Mouse (Mus musculus) testis, adult 2 months (tissue): ENCODE measurements around the gene Ypel2. TPM values are rescaled to one million over a fixed set of nuclear protein-coding genes. Genes with fewer than 3 reads are reported as not detected.

Experiments used
- H3K27ac ChIP-seq: fragments of 200-500 bp; 2 replicates; pipeline ENCODE4 v1.5.1; 2012; ENCODE audit warnings: low read depth, low read length; ENCODE audit not compliant: control insufficient read depth, insufficient read depth
- H3K27me3 ChIP-seq: fragments of 200-500 bp; 2 replicates; pipeline ENCODE4 v1.6.1; 2012; ENCODE audit warnings: mild to moderate bottlenecking, low read length, moderate library complexity; ENCODE audit not compliant: control insufficient read depth, insufficient read depth
- H3K36me3 ChIP-seq: fragments of 200-500 bp; 2 replicates; pipeline ENCODE4 v1.6.1; 2012; ENCODE audit warnings: mild to moderate bottlenecking, low read length; ENCODE audit not compliant: control insufficient read depth, insufficient read depth
- H3K4me1 ChIP-seq: fragments of 200-500 bp; 2 replicates; pipeline ENCODE4 v1.6.1; 2012; ENCODE audit warnings: low read length; ENCODE audit not compliant: control insufficient read depth, insufficient read depth
- H3K4me3 ChIP-seq: fragments of 200-500 bp; 2 replicates; pipeline ENCODE4 v1.5.1; 2012; ENCODE audit warnings: low read depth, mild to moderate bottlenecking, low read length, moderate library complexity, mixed read lengths; ENCODE audit not compliant: control insufficient read depth
- CTCF ChIP-seq: fragments of 200-500 bp; IDR thresholded peaks from 2 replicates; pipeline ENCODE4 v1.5.1; 2012; ENCODE audit warnings: low read depth, mild to moderate bottlenecking, inconsistent platforms, low read length, moderate library complexity; ENCODE audit not compliant: control insufficient read depth, insufficient read depth, insufficient replicate concordance
- POLR2A ChIP-seq: fragments of 200-500 bp; IDR thresholded peaks from 2 replicates; pipeline ENCODE4 v1.6.1; 2012; ENCODE audit warnings: low read depth, mild to moderate bottlenecking, inconsistent platforms, low read length, moderate library complexity; ENCODE audit not compliant: control insufficient read depth
- polyA plus RNA-seq: library from polyadenylated mRNA; depleted of rRNA; stranded (reverse); fragments of >200 nt; gene quantifications from 2 replicates; pipeline ENCODE4 v1.2.3, GENCODE M21; 2012

Ypel2 gene
- polyA plus RNA-seq, 1 experiment: 1.5 TPM

DNA sequence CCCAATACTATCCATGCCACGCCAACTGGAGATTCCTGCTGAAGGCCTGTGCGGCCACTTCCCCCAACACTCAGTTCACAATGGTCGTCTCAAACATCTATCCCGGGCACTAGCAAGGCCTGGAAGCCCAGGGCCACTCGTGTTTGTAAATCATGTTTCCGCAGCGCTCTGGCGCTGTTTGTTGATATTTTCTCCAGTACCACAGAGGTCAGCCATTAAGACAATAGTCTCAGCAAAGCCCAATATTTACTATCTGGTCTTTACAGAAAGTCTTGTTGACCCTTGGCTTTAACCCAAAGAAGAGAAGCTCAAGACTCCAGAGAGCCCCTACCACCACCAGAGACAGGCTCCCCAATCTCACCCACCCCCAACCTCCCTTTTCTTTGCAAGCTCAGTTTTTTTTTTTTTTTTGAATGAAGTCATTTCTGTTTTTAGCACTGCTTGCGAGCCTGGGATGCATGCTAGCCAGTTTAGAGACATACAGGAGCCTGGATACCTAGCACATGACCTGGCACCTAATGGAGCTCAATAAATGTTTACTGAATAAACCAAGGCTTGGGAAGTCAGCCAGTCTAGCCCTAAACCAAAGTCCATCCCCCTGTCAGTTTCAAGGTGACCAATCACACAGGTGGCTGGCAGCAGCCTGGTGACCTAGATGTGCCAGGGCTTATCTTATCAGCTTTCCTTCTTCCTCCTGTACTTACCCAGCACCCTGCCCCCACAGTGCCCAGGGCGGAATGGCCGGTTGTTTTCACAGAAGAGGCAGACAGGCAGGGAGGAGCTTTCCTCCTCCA is 31.8 kb downstream of the Ypel2 start:
- no peaks in the 10 kb centered on the region for H3K36me3 ChIP-seq
- no peaks in the 10 kb centered on the region for H3K27me3 ChIP-seq
- TF ChIP-seq POLR2A (no peak), CTCF (no peak)
- H3K4me3 ChIP-seq: no peak overlapping the region
- no peaks in the 10 kb centered on the region; the same call in 1 of the 2 replicates for H3K4me1 ChIP-seq
- H3K27ac ChIP-seq: no peak overlapping the region

DNA sequence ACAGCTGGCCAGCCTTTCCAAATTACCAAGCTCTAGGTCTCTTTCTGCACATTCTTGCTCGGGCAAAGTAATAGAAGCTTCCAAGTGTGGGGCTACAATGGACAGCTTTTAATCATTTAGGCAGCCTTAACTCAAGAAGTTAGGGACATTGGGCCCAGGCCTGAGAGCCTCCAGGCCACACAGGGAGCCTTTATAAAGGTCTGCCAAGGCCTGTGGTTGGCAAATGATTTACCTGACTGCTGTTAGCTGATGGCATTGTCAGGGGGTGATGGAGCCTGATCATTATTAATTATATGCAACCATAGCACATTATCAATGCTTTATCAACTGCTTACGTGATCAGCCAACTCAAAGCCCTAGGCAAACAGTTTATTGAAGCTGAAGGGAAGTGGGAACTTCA is 33.2 kb downstream of the Ypel2 start:
- Histone ChIP-seq H3K4me3 (no peak overlapping the region), H3K27ac (no peak overlapping the region), H3K36me3 (no peaks in the 10 kb centered on the region), H3K27me3 (no peaks in the 10 kb centered on the region), H3K4me1 (no peaks in the 10 kb centered on the region; the same call in 1 of the 2 replicates)
- TF ChIP-seq CTCF (no peak), POLR2A (no peak)

DNA sequence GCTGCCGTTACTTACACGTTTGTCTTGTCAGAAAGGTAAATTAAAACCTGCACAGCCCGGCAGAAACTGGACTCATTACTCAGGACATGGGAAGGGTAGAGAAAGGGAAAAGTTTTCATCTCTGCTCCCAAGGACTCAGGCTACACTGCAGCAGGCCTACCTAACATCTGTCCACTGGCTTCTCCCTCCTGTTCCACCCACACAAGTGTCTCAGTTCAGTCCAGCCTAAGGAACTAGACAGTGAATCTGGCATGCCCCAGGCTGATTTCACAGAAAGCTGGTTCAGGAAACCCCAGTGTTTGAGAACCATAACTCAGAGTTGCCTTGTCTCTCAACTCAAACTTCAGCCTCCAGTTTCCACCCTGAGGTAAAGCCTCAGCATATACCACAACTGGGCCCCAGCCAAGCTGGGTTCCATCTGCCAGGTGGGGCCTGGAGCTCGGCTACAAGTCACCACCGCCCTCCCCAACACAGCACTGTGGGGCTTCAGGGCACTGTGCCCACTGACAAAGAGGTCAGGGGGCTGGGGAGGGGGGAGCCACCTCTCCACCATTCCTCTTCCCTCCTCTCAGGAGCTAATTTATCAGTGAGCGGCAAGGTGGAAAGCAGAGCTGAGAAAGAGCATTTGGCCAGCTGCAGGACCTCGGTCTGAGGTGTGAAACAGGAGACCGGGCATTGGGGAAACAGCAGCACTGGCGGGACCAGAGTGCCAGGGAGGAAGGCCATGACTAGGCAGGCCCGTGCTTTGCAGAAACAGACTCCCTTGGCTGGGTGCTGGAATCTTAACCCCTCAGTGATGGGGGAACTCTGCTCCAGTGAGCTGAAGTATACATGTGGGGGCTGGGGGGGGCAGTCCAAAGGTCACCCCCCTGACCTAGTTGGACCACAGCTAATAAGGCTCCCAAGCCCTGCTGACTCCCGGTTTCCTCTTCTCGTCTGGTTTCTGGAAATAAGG is 34.5 kb downstream of the Ypel2 start:
- TF ChIP-seq CTCF: no peak
- TF ChIP-seq POLR2A: no peak
- Histone ChIP-seq H3K27ac (no peak overlapping the region), H3K4me1 (no peaks in the 10 kb centered on the region; the same call in 1 of the 2 replicates), H3K36me3 (no peaks in the 10 kb centered on the region), H3K27me3 (no peaks in the 10 kb centered on the region), H3K4me3 (no peak overlapping the region)

DNA sequence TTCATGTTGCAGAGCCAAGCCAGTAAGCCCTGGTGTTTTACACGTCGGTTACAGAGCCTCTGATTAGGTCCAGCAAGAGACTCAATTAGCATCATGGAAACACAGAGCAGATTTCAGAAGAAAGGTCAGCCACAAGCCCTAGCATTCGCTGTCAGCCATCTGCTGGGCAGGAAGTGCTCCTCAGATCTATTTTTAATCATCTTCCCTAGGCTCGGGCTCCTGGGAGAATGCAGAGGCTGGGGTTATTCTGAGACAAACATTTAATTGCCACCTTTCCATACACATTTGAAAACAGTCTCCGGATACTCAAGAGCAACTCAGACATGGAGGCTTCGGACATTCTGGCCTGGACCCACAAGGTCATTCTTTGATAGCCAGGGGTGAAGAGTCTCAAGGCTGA is 35.3 kb downstream of the Ypel2 start:
- H3K4me3 ChIP-seq: no peak overlapping the region
- no peaks in the 10 kb centered on the region for H3K27me3 ChIP-seq
- no peaks in the 10 kb centered on the region for H3K36me3 ChIP-seq
- TF ChIP-seq CTCF: no peak
- no peak for TF ChIP-seq POLR2A
- H3K4me1 ChIP-seq: no peaks in the 10 kb centered on the region; the same call in 1 of the 2 replicates
- H3K27ac ChIP-seq: no peak overlapping the region

DNA sequence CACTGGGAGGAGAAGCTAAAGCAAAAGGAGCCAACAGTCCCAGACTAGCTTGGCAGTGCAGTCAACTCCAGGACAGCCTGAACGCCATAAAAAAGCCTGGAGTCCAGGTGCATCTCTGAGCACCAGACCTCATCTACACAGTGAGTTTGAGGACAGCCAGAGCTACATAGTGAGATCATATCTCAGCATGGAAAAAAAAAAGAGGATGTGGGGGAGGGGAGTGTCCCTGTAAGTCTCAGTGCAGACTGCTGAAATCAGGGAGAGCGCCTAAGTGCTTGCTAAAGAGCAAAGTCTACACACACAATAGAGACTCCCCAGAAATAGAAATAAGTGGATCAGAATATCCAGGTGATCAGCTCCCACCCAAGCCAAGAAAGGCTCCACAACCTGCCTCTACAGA is 37.1 kb downstream of the Ypel2 start:
- Histone ChIP-seq H3K4me1 (no peaks in the 10 kb centered on the region; the same call in 1 of the 2 replicates), H3K27me3 (no peaks in the 10 kb centered on the region), H3K4me3 (no peak overlapping the region), H3K27ac (no peak overlapping the region), H3K36me3 (no peaks in the 10 kb centered on the region)
- TF ChIP-seq CTCF: no peak
- no peak for TF ChIP-seq POLR2A

DNA sequence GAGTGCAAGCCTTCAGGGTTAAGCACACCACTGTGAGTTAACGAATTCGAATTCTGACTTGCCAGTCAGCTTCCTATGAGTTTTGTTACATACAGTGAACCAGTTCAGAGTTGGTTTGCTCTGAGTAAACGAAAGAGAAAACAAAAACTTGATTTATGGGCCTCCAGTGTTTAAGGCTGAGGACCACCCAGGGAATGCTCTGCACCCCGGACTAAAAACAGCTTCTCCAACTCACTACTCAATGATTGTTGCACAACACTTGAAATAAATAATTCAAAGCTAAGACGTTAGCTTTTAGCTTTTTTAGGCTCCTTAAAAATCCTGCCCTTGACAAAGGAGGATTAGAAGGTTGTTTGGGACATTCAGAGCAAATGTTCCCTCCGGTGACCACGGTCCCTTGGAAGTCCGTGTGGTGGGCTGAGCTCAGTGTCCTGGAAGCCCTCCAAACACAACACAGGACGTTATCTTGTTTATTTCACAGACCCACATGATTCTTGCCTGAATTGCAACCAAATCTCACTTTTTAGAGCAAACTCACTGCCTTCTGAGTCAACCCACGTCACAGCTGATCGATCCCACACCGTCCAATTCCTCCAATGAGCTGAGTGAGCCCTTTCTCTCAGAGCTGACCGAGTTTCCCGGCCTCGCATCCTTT is 38.8 kb downstream of the Ypel2 start:
- no peak overlapping the region for H3K4me3 ChIP-seq
- no peak for TF ChIP-seq POLR2A
- no peak for TF ChIP-seq CTCF
- no peaks in the 10 kb centered on the region for H3K36me3 ChIP-seq
- H3K27ac ChIP-seq: no peak overlapping the region
- no peaks in the 10 kb centered on the region for H3K27me3 ChIP-seq
- no peaks in the 10 kb centered on the region; the same call in 1 of the 2 replicates for H3K4me1 ChIP-seq
